Mouse (Mus musculus) CH12.LX (cell line): Measurements from ENCODE around the gene Npm1. TPM values are rescaled to one million over a fixed set of nuclear protein-coding genes. Genes with fewer than 3 reads are reported as not detected.

ENCODE experiments used
- DNase-seq: peaks from one replicate; pipeline ENCODE4 v3.0.0-alpha.2; 2013; ENCODE audit errors: extremely low read depth
- H3K27ac ChIP-seq: 2 replicates; pipeline ENCODE4 v1.5.1; 2012; ENCODE audit warnings: low read depth, mild to moderate bottlenecking, control low read depth, moderate library complexity; ENCODE audit not compliant: insufficient read depth
- H3K27me3 ChIP-seq: replicated peaks from 2 replicates; pipeline ENCODE3; 2012; ENCODE audit warnings: inconsistent platforms
- H3K36me3 ChIP-seq, 2 experiments: replicated peaks in 1 of 2; 2 replicates each; pipeline versions ENCODE3 to v1.6.1; 2012; ENCODE audit warnings: inconsistent platforms in 1 of 2, low read length in 1 of 2, mild to moderate bottlenecking in 1 of 2, mixed read lengths in 1 of 2, moderate library complexity in 1 of 2; ENCODE audit not compliant: control insufficient read depth in 1 of 2, insufficient read depth in 1 of 2
- H3K4me1 ChIP-seq, 2 experiments: 2 replicates each; pipeline ENCODE4 v1.6.1; 2012; ENCODE audit warnings: inconsistent platforms in 1 of 2, moderate library complexity in 1 of 2; ENCODE audit not compliant: insufficient read depth in 2 of 2, control insufficient read depth in 1 of 2
- H3K4me2 ChIP-seq: 2 replicates; pipeline ENCODE4 v1.6.1; 2012; ENCODE audit warnings: low read depth, mild to moderate bottlenecking, control low read depth; ENCODE audit not compliant: poor library complexity, insufficient read depth, severe bottlenecking
- H3K4me3 ChIP-seq, 3 experiments: fragments of 150-350 bp in 1 of 3; sonication (generic) in 1 of 3; replicated peaks in 1 of 3; 2 replicates each; pipeline versions ENCODE3 to v1.5.1; 2011 to 2012; ENCODE audit warnings: low read depth in 2 of 3, low read length in 2 of 3, mild to moderate bottlenecking in 2 of 3, moderate library complexity in 2 of 3, control low read depth in 1 of 3, improper control_type of control experiment in 1 of 3, inconsistent platforms in 1 of 3, mixed read lengths in 1 of 3; ENCODE audit not compliant: poor library complexity in 1 of 3
- H3K79me2 ChIP-seq: replicated peaks from 2 replicates; pipeline ENCODE4 v1.6.1; 2012; ENCODE audit warnings: mild to moderate bottlenecking, moderate library complexity; ENCODE audit not compliant: control insufficient read depth, poor library complexity, insufficient read depth, severe bottlenecking; ENCODE audit errors: extremely low read depth
- H3K9ac ChIP-seq: 2 replicates; pipeline ENCODE4 v1.6.1; 2012; ENCODE audit warnings: low read depth, mild to moderate bottlenecking, control low read depth, moderate library complexity; ENCODE audit not compliant: insufficient read depth
- H3K9me3 ChIP-seq: replicated peaks from 2 replicates; pipeline ENCODE3; 2012; ENCODE audit warnings: low read length, inconsistent platforms, mixed read lengths
- BHLHE40 ChIP-seq: IDR thresholded peaks from 2 replicates; pipeline ENCODE4 v1.6.1; 2011; ENCODE audit warnings: mild to moderate bottlenecking, low read depth, low read length, improper control_type of control experiment
- CHD1 ChIP-seq: IDR thresholded peaks from 2 replicates; pipeline ENCODE4 v1.6.1; 2012; ENCODE audit warnings: low read depth, low read length, improper control_type of control experiment, inconsistent platforms
- CHD2 ChIP-seq: IDR thresholded peaks from 2 replicates; pipeline ENCODE4 v1.6.1; 2011; ENCODE audit warnings: low read length, improper control_type of control experiment
- CTCF ChIP-seq, 2 experiments: IDR thresholded peaks in 1 of 2; conservative IDR thresholded peaks in 1 of 2; 2 replicates each; pipeline ENCODE4 v1.5.1; 2011 to 2012; ENCODE audit warnings: low read depth in 2 of 2, low read length in 2 of 2, improper control_type of control experiment in 1 of 2, inconsistent platforms in 1 of 2, mild to moderate bottlenecking in 1 of 2, moderate library complexity in 1 of 2
- E2F4 ChIP-seq: IDR thresholded peaks from 2 replicates; pipeline ENCODE4 v1.6.1; 2011; ENCODE audit warnings: low read depth, low read length, improper control_type of control experiment; ENCODE audit not compliant: insufficient replicate concordance
- ELF1 ChIP-seq: IDR thresholded peaks from 2 replicates; pipeline ENCODE4 v1.6.1; 2014; ENCODE audit warnings: low read depth, mild to moderate bottlenecking, inconsistent platforms, low read length, improper control_type of control experiment
- EP300 ChIP-seq: IDR thresholded peaks from 2 replicates; pipeline ENCODE4 v1.6.1; 2011; ENCODE audit warnings: low read length, improper control_type of control experiment
- ETS1 ChIP-seq: conservative IDR thresholded peaks from 2 replicates; pipeline ENCODE4 v1.6.1; 2012; ENCODE audit warnings: low read depth, mild to moderate bottlenecking, inconsistent platforms, low read length, improper control_type of control experiment, moderate library complexity
- GABPA ChIP-seq: IDR thresholded peaks from 2 replicates; pipeline ENCODE4 v1.6.1; 2012; ENCODE audit warnings: low read depth, low read length, improper control_type of control experiment, inconsistent platforms; ENCODE audit not compliant: insufficient replicate concordance
- HCFC1 ChIP-seq: IDR thresholded peaks from 2 replicates; pipeline ENCODE4 v1.6.1; 2012; ENCODE audit warnings: low read depth, mild to moderate bottlenecking, inconsistent platforms, low read length, improper control_type of control experiment
- IRF4 ChIP-seq: IDR thresholded peaks from 2 replicates; pipeline ENCODE4 v1.6.1; 2014; ENCODE audit warnings: low read depth, mild to moderate bottlenecking, inconsistent platforms, low read length, improper control_type of control experiment
- JUN ChIP-seq: IDR thresholded peaks from 2 replicates; pipeline ENCODE4 v1.6.1; 2011; ENCODE audit warnings: low read depth, mild to moderate bottlenecking, low read length, improper control_type of control experiment, moderate library complexity; ENCODE audit not compliant: insufficient read depth
- JUND ChIP-seq: conservative IDR thresholded peaks from 2 replicates; pipeline ENCODE4 v1.6.1; 2011; ENCODE audit warnings: low read depth, low read length, improper control_type of control experiment
- KAT2A ChIP-seq: IDR thresholded peaks from 2 replicates; pipeline ENCODE4 v1.6.1; 2012; ENCODE audit warnings: low read length, improper control_type of control experiment, inconsistent platforms; ENCODE audit not compliant: insufficient replicate concordance
- MAFK ChIP-seq: IDR thresholded peaks from 2 replicates; pipeline ENCODE4 v1.6.1; 2011; ENCODE audit warnings: low read length, improper control_type of control experiment; ENCODE audit not compliant: insufficient replicate concordance
- MAX ChIP-seq: IDR thresholded peaks from 2 replicates; pipeline ENCODE4 v1.6.1; 2011; ENCODE audit warnings: low read length, improper control_type of control experiment
- MAZ ChIP-seq: IDR thresholded peaks from 2 replicates; pipeline ENCODE4 v1.6.1; 2012; ENCODE audit warnings: low read depth, mild to moderate bottlenecking, inconsistent platforms, low read length, improper control_type of control experiment, moderate library complexity
- MEF2A ChIP-seq: IDR thresholded peaks from 2 replicates; pipeline ENCODE4 v1.6.1; 2014; ENCODE audit warnings: low read depth, mild to moderate bottlenecking, inconsistent platforms, low read length, improper control_type of control experiment, borderline replicate concordance
- MXI1 ChIP-seq: IDR thresholded peaks from 2 replicates; pipeline ENCODE4 v1.6.1; 2011; ENCODE audit warnings: mild to moderate bottlenecking, low read depth, low read length, improper control_type of control experiment
- MYC ChIP-seq: IDR thresholded peaks from 2 replicates; pipeline ENCODE4 v1.6.1; 2011; ENCODE audit warnings: low read depth, mild to moderate bottlenecking, improper control_type of control experiment, low read length
- NELFE ChIP-seq: IDR thresholded peaks from 2 replicates; pipeline ENCODE4 v1.6.1; 2011; ENCODE audit warnings: low read depth, low read length, improper control_type of control experiment
- NRF1 ChIP-seq: IDR thresholded peaks from 2 replicates; pipeline ENCODE4 v1.6.1; 2014; ENCODE audit warnings: low read depth, mild to moderate bottlenecking, inconsistent platforms, low read length, improper control_type of control experiment, moderate library complexity
- PAX5 ChIP-seq: IDR thresholded peaks from 2 replicates; pipeline ENCODE4 v1.6.1; 2012; ENCODE audit warnings: low read length, inconsistent platforms, mixed read lengths
- POLR2A ChIP-seq: IDR thresholded peaks from 2 replicates; pipeline ENCODE4 v1.6.1; 2011; ENCODE audit warnings: low read depth, mild to moderate bottlenecking, improper control_type of control experiment, low read length
- POLR2AphosphoS2 ChIP-seq: IDR thresholded peaks from 2 replicates; pipeline ENCODE4 v1.6.1; 2011; ENCODE audit warnings: low read depth, low read length, improper control_type of control experiment
- RCOR1 ChIP-seq: conservative IDR thresholded peaks from 2 replicates; pipeline ENCODE4 v1.6.1; 2012; ENCODE audit warnings: low read depth, mild to moderate bottlenecking, inconsistent platforms, low read length, improper control_type of control experiment
- SIN3A ChIP-seq: IDR thresholded peaks from 2 replicates; pipeline ENCODE4 v1.6.1; 2012; ENCODE audit warnings: low read length, improper control_type of control experiment, inconsistent platforms
- SMC3 ChIP-seq: IDR thresholded peaks from 2 replicates; pipeline ENCODE4 v1.6.1; 2011; ENCODE audit warnings: low read depth, low read length, improper control_type of control experiment
- TBP ChIP-seq: conservative IDR thresholded peaks from 2 replicates; pipeline ENCODE4 v1.6.1; 2011; ENCODE audit warnings: low read depth, low read length, improper control_type of control experiment
- TCF12 ChIP-seq: IDR thresholded peaks from 2 replicates; pipeline ENCODE4 v1.6.1; 2014; ENCODE audit warnings: low read depth, mild to moderate bottlenecking, inconsistent platforms, low read length, improper control_type of control experiment
- UBTF ChIP-seq: IDR thresholded peaks from 2 replicates; pipeline ENCODE4 v1.6.1; 2012; ENCODE audit warnings: low read depth, mild to moderate bottlenecking, inconsistent platforms, low read length, improper control_type of control experiment, moderate library complexity
- USF2 ChIP-seq: conservative IDR thresholded peaks from 2 replicates; pipeline ENCODE4 v1.6.1; 2011; ENCODE audit warnings: low read depth, low read length, improper control_type of control experiment
- ZC3H11A ChIP-seq: IDR thresholded peaks from 2 replicates; pipeline ENCODE4 v1.6.1; 2012; ENCODE audit warnings: low read depth, mild to moderate bottlenecking, inconsistent platforms, low read length, improper control_type of control experiment
- ZKSCAN1 ChIP-seq: IDR thresholded peaks from 2 replicates; pipeline ENCODE4 v1.6.1; 2012; ENCODE audit warnings: low read depth, inconsistent platforms, low read length, improper control_type of control experiment, borderline replicate concordance
- ZMIZ1 ChIP-seq: IDR thresholded peaks from 2 replicates; pipeline ENCODE4 v1.6.1; 2012; ENCODE audit warnings: low read depth, mild to moderate bottlenecking, inconsistent platforms, low read length, improper control_type of control experiment
- ZNF384 ChIP-seq: IDR thresholded peaks from 2 replicates; pipeline ENCODE4 v1.6.1; 2012; ENCODE audit warnings: low read depth, low read length, improper control_type of control experiment, inconsistent platforms
- dilution Hi-C: fragments of 300-500 bp; cut with MboI; formaldehyde crosslinking; loops from 2 replicates; pipeline ENCODE4 v1.14.3; 2020; ENCODE audit warnings: low sequenced_read_pairs; ENCODE audit not compliant: extremely low pct_unique_long_range_greater_than_20kb, extremely low pct_ligation_motif_present
- in situ Hi-C: fragments of 300-500 bp; cut with MboI; formaldehyde crosslinking; loops from 3 replicates; pipeline ENCODE4 v1.14.3; 2019; ENCODE audit warnings: low sequenced_read_pairs, low pct_ligation_motif_present, low pct_unique_long_range_greater_than_20kb, mixed read lengths
- polyA plus RNA-seq: library from polyadenylated mRNA; unstranded; fragments of >175 nt; gene quantifications from 2 replicates; pipeline ENCODE4 v1.2.1, GENCODE M21; 2012; ENCODE audit warnings: low read depth; ENCODE audit not compliant: insufficient read length
- total RNA-seq, 2 experiments: library from RNA; depleted of rRNA; stranded (reverse); fragments of 300-350 nt in 1 of 2; fragments of >200 nt in 1 of 2; gene quantifications; 2 replicates each; pipeline ENCODE4 v1.2.3; 2012 to 2014

Gene Npm1
- total and polyA plus RNA-seq, 3 experiments: 3,603 to 8,076 (median 6,953) TPM

GRCm38 (mm10) chr11:33156436-33157015 is 6.5 kb downstream of the Npm1 start:
- dilution Hi-C loops: no loop called here

GRCm38 (mm10) chr11:33154459-33154858 is 8.5 kb downstream of the Npm1 start:
- H3K4me3 ChIP-seq: no peak overlapping the region
- no peak overlapping the region for H3K27ac ChIP-seq
- no peak for DNase-seq
- H3K27me3 ChIP-seq: no peaks in the 10 kb centered on the region
- H3K4me2 ChIP-seq: no peak overlapping the region
- H3K79me2 ChIP-seq: peaks cover 38% of the 10 kb centered on the region
- TF ChIP-seq POLR2A (peak; percentile 19; the same call in 1 of the 2 replicates), ZNF384 (no peak), HCFC1 (no peak)
- H3K9ac ChIP-seq: no peak overlapping the region
- in situ Hi-C loops (no loop called here), dilution Hi-C loops (no loop called here)
- H3K4me1 ChIP-seq: peaks cover 3 to 60% of the 10 kb centered on the region in 2 experiments; a peak in 3 of 4 replicates
- peaks cover 59 to 97% of the 10 kb centered on the region in 2 experiments for H3K36me3 ChIP-seq
- H3K9me3 ChIP-seq: no peaks in the 10 kb centered on the region

More at GRCm38 (mm10) chr11:33156436-33157015, 6.5 kb downstream of the Npm1 start:
- no peaks in the 10 kb centered on the region for H3K27me3 ChIP-seq
- no peak for DNase-seq
- in situ Hi-C loops: no loop called here
- TF ChIP-seq NRF1 (no peak), GABPA (no peak), MAX (no peak), UBTF (no peak), E2F4 (no peak), ETS1 (no peak), PAX5 (no peak), BHLHE40 (no peak), MYC (no peak), ZKSCAN1 (no peak), HCFC1 (no peak), RCOR1 (no peak), MXI1 (no peak; the same call in 1 of the 2 replicates), TCF12 (no peak), ELF1 (no peak), MAFK (peak; percentile 23; the same call in 1 of the 2 replicates), CHD1 (peak; percentile 91), KAT2A (no peak), MAZ (no peak), NELFE (0 out of 2 replicates have a peak, but pooled peaks have one; percentile 29), IRF4 (no peak), POLR2AphosphoS2 (peak; percentile 78; the same call in 1 of the 2 replicates), POLR2A (peak; percentile 35; the same call in 1 of the 2 replicates), JUND (no peak), USF2 (no peak), CHD2 (0 out of 2 replicates have a peak, but pooled peaks have one; percentile 50), ZC3H11A (no peak), SIN3A (no peak), MEF2A (no peak), CTCF (conservative IDR thresholded peaks at IDR 0.05 in 1 of 2, IDR thresholded peaks at IDR 0.05 in 1 of 2; ENCODE audit: low read depth in 2 of 2, low read length in 2 of 2) (no peak), SMC3 (no peak), JUN (no peak), ZNF384 (no peak), ZMIZ1 (peak; percentile 80), EP300 (no peak), TBP (no peak)
- H3K9me3 ChIP-seq: no peaks in the 10 kb centered on the region
- H3K4me1 ChIP-seq: peaks cover 3 to 58% of the 10 kb centered on the region in 2 experiments; a peak in 3 of 4 replicates
- H3K9ac ChIP-seq: peak overlapping the region; percentile 19; the same call in 1 of the 2 replicates
- H3K36me3 ChIP-seq: peaks cover 54 to 96% of the 10 kb centered on the region in 2 experiments
- H3K4me2 ChIP-seq: no peak overlapping the region
- H3K27ac ChIP-seq: no peak overlapping the region
- peaks cover 59% of the 10 kb centered on the region for H3K79me2 ChIP-seq
- no peak overlapping the region for H3K4me3 ChIP-seq
